Mouse (Mus musculus) frontal cortex, adult 2 months (tissue): ENCODE data around the gene Dnlz. TPM values are rescaled to one million over a fixed set of nuclear protein-coding genes. Genes with fewer than 3 reads are reported as not detected.

Source experiments
- DNase-seq, 2 experiments: peaks; one replicate each; pipeline ENCODE4 v3.0.0; 2022; ENCODE audit warnings: low spot score in 1 of 2; ENCODE audit errors: extremely low spot score in 1 of 2
- polyA plus RNA-seq: library from polyadenylated mRNA; depleted of rRNA; stranded (reverse); fragments of >200 nt; gene quantifications from 2 replicates; pipeline ENCODE4 v1.2.3, GENCODE M21; 2012

Gene Dnlz
- polyA plus RNA-seq, 1 experiment, result 35.2 TPM

DNA sequence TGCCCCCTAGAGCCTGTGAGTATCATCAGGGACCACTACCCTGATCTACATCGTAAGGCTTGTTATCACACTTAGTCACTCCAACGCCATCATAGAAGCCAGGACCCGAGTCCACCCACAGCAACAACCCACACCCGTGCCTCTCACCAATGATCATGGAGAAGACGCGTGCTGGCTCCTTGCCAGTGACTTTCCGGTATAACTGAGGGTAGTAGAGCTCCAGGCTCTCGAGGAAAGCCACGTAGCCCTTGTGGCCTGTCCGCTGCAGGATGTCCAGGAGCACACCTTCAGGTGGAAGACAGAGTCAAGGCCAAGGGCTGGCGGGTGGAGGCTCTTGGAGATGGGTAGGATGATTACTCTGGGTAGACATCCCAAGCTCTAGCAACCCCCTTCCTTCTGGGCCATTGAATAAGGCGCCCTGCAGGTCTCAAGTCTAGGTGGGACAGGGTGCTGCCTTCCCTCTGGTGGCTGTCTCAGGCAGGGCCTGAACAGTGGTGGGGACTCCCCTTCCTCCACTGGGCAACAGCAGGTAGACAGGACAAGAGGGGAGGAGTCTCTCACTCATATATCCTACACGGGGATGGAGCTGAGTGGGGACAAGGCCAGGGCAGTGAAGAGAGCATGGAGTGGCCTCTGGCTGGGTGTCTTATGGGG is 6.9 kb upstream of the Dnlz start:
- no peak for DNase-seq

DNA sequence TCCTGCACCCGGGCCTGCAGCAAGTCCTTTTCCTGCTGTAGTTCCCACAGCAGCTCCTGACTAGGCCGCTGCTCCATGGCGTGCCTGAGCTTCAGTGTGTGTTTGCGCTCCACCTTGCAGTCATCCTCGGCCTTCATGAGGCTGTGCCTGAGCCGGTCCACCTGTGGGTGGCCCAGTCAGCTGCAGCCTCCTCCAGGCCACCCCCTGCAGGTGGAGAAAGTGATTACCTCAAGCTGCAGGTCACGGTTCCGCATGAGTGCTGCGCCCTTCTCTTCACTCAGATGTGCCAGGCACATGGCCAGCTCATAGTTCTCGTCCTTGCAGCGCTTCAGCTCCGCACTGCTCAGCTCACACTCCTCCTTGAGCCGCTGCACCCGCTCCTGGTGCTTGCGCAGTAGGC is 5.6 kb upstream of the Dnlz start:
- DNase-seq, result no peak

GRCm38 (mm10) chr2:26356678-26357077 is 4.8 kb upstream of the Dnlz start:
- DNase-seq, result no peak

- DNase-seq, result no peak
These were observed 4.3 kb upstream of the Dnlz start for GRCm38 (mm10) chr2:26356231-26356630.

- no peak for DNase-seq
These were observed 2.5 kb upstream of the Dnlz start for GRCm38 (mm10) chr2:26354401-26354800.

DNA sequence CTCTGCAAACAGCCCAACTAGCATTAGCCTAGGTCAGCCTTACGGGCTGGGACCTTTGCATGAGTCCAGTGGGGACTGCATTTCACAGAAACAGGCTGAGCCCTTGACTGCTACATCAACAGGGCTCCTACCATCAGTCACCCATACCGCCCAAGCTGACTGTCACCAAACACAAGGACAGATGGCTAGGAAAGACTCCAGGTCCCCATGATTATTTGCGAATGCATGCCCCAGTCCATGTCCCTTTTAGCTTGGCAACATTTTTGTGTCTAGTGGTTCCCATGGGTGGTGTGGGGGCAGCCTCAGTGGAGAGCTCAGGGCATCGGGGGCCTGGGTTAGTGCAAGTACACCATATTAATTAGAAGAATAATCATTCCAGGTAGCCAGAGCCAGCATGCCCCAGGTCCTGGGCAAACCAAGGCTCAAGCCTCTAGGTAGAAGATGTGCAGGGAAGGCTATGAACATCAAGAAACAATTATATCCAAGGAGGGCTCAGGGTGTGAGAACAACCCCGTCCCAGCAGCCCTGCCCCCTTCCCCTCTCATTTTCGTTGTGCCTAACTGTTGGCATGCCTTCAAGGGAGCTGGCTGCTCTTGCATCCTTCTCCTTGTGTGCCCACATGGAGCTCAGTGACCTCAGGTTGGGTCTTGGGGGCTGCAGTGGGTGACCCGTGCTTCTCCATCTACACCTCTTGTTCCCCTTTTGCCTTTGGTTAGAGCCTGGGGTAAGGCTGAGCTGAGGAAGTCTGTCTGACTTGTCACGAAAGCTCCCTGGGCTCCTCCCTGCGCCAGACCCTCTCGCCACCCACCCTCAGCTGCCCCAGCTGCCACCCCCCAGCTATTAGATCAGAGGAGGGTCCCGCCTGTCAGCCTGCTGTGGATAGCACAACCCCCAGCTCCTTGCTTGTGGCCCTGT is 1.4 kb upstream of the Dnlz start:
- DNase-seq, result no peak

- DNase-seq, result no peak
These were observed 491 bp upstream of the Dnlz start for GRCm38 (mm10) chr2:26352291-26352910.

DNA sequence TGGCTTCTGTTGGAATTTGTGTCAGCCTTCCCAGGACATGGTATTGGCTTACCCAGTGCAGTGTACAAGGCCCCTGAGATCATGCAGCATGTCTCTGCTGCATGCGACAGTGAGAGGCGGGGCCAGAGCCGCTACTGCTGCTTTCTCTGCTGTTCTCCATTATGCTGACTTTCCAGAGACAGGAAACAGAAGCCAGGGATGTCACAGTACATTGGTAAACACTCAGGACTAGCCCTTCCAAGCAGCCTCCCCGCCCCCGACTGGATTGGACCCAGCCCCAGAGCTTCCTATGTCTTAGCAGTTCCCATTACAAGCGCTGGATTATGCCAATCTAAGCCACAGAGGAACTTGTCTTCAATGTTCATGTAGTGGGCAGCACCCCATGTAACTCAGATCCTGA is 3.7 kb downstream of the Dnlz start:
- no peak for DNase-seq

DNA sequence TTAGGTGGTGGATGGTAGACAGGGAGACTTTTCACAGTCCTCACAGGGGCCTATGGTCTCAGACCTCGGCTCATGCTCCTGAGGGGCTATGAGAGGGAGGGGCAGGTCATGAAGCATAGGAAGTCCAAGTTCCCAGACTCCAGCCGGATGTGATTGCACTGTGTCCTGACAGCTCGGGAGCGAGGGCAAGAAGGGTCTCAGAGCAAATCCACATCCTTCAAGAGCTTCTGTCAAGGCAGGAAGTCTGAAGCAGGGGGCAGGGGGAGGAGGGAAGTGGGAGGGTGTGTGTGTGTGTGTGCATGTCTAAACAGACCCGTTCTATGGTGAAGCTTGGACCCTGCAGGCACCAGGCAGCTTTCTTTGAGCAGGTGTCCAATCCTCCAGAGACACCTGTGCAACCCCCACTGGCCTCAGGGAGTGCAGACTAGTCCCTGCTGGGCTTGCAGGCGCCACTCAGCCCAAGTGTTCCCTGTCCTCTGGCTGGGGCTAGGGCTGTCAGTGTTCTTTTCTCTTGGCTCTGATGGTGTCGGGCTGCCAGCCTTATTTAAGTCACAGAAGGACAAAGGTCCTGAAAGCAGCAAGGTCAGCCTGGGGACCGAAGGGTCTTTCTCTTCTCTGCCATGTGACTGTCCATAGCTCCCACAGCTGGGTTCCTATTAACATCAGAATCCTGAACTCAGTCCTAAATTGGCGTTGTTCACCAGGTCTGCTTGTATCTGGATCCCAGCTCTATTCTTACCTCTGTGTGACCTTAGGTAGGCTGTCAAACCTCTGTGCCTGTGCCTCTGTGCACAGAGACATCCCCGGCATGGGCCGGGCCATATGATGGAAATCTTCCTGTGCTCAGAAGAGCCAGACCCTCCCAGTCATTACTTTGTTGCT is 9.1 kb downstream of the Dnlz start:
- no peak for DNase-seq

DNA sequence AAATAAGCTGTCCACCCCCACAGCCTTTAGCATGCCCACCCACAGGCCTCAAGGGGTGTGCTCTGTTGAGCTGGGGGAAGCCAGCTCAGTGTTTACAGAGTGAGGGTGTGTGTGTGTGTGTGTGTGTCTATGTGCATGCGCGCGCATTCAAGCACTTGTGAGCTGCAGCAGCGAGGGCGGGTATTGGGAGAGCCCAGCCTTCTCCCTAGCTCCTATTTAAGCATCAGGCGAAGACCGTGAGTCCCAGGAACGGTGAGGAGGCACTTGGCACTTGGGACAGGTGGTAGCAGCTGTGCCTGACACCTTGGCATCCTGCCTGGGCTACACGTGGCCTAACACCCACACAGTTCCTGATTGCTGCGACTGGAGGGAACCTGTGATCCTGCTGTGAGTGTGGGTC is 9.9 kb downstream of the Dnlz start:
- peak; percentile 80 to 87 for DNase-seq

- DNase-seq, result peak; percentile 50 to 57
These were observed 10.4 kb downstream of the Dnlz start for GRCm38 (mm10) chr2:26341510-26341981.

DNA sequence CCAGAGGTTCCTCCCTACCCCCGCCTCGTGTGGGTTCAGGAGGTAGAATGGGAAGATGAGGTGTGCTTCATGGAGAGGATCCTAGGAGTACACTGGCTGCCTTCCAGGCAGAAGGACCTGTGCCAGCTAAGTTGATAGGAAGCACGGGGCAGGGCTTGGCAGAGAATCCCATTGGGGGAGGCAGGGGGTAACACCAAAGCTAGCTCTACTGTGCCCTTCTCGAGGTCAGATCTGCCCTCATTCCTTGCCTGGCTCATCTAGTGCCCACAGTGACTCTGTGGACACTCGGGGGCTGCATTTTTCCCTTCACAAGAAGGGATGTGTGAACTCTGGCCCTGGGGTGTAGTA is 12.7 kb downstream of the Dnlz start:
- DNase-seq, result no peak

GRCm38 (mm10) chr2:26338302-26339203 is 13.4 kb downstream of the Dnlz start:
- DNase-seq, result no peak

GRCm38 (mm10) chr2:26330702-26331101 is 21.2 kb downstream of the Dnlz start:
- no peak for DNase-seq

- DNase-seq, result no peak
These were observed 21.8 kb downstream of the Dnlz start for GRCm38 (mm10) chr2:26330056-26330468.

DNA sequence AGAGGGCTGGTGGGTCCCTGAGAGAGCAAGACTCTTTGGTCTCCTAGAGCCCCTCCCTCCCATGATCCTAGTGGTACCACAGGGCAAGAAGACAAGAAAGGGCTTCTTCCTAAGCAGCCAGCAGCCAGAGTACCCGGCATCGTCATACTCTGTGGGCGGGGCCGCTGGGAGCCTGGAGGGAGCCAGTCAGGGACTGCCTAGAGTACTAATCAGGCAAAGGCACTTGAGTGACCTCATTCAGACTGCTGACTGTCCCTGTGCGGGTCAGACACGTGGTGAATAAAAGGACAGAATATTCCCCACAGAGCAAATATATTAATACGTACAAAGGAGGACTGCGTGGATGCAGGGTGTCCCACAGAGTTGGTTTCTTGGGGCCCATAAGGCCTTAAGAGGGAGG is 22.5 kb downstream of the Dnlz start:
- DNase-seq, result peak in 1 of 2 experiments; percentile 64

- DNase-seq, result no peak
These were observed 24.1 kb downstream of the Dnlz start for GRCm38 (mm10) chr2:26327852-26328251.

- DNase-seq, result peak in 1 of 2 experiments; percentile 60
These were observed 26.3 kb downstream of the Dnlz start for GRCm38 (mm10) chr2:26325386-26326181.

DNA sequence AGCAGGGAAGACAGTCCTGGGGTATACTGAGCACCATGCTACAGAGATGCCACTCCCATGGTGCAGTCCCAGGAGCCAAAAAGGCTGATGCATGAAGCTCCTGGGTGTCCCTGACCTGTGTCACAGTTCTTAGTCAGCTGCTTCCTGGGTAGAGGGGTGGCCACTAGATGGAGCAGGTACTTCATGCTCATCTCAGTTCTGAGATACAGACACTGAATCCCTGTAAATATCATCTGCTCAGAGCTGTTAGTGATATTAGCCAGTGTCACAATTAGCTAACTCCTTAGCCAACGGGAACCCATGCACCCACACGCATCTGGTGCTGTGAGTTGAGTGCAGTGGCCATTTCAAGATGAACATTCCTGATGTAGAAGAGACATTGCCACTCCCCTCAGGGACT is 27.0 kb downstream of the Dnlz start:
- DNase-seq, result peak in 1 of 2 experiments; percentile 73
